Mouse (Mus musculus): Measurements from ENCODE around the gene Mapk3.

DNA sequence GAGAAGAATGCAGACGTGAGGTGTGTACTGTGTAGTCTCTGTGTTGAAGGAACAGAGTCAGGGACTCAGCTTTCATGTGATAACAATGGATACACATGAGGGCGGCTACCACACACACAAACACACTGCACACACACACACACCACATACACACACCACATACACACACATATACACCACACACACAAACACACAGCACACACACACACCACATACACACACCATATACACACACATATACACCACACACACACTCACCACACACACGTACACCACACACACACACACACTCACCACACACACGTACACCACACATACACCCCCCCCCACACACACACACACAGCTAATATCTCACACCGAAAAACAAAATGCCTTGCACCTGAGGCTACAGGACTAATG lies 17.9 kb upstream of the Mapk3 start:
- no peak for TF ChIP-seq EP300 (IDR thresholded peaks at IDR 0.05; ENCODE audit: low read length)
- TF ChIP-seq E2F4 (IDR thresholded peaks at IDR 0.05; ENCODE audit: insufficient replicate concordance, low read depth, low read length) = no peak
- TF ChIP-seq JUND (conservative IDR thresholded peaks at IDR 0.05; ENCODE audit: low read depth, low read length) = no peak
- no peak for TF ChIP-seq CHD1 (IDR thresholded peaks at IDR 0.05; ENCODE audit: low read depth, low read length)
- TF ChIP-seq CTCF (conservative IDR thresholded peaks at IDR 0.05 in 1 of 2, IDR thresholded peaks at IDR 0.05 in 1 of 2; ENCODE audit: low read depth in 2 of 2, low read length in 2 of 2) = no peak
- TF ChIP-seq POLR2A (IDR thresholded peaks at IDR 0.05; ENCODE audit: low read depth, low read length) = no peak
- no peak for TF ChIP-seq BHLHE40 (IDR thresholded peaks at IDR 0.05; ENCODE audit: low read depth, low read length)
- TF ChIP-seq CHD2 (IDR thresholded peaks at IDR 0.05; ENCODE audit: low read length) = no peak
- TF ChIP-seq KAT2A (IDR thresholded peaks at IDR 0.05; ENCODE audit: insufficient replicate concordance, low read length) = no peak
- no peak for TF ChIP-seq ZNF384 (IDR thresholded peaks at IDR 0.05; ENCODE audit: low read depth, low read length)
- TF ChIP-seq MAFK (IDR thresholded peaks at IDR 0.05; ENCODE audit: insufficient replicate concordance, low read length) = no peak
- TF ChIP-seq MAX (IDR thresholded peaks at IDR 0.05; ENCODE audit: low read length) = no peak
